In the genomic region with DNA sequence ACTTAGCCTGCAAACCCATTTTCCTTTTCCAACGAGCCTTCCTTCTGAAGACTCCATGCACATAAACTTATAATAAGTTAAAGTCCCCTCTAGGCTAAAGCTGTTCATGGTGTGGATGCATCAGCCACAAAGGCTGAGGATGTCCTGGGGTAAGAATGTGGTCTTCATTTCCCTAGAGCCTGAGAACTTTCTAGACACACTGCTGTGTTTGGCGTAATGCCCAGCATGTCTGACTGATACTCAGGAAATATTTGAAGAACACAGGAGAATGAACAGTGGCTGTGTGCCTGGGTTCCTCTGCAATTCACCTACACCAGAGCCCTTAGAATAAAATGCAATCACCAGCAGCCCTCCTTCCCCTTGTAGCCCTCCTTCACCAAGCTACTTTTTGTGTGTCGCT, we compare ENCODE assay signal across 17 mouse cellular contexts.
A peak's percentile ranks its signal among the peaks of the same experiment; 100 is the strongest.
DNase-seq lines count a peak whose midpoint lies in the region; ATAC-seq lines count a peak whose summit lies in the region.
"Had no signal": no experiment of that assay in that cellular context is flagged by ENCODE, and none has a peak within 500 bp of the region (broad histone marks: within the 10 kb centered on the region; RNA-seq: fewer than 3 reads in every experiment).

No protein-coding gene starts in this region.

- peaks cover 11% of the 10 kb centered on the region; the same call in 1 of the 2 replicates for H3K4me1 ChIP-seq in embryonic facial prominence, embryonic 14.5 days (ENCODE audit: control insufficient read depth, insufficient read depth, low read length)
- H3K4me1 ChIP-seq in embryonic facial prominence, embryonic 10.5 days = peaks cover 9% of the 10 kb centered on the region
- H3K4me1 ChIP-seq: neural tube, embryonic 12.5 days had no signal

- H3K9me3 ChIP-seq in embryonic facial prominence, embryonic 14.5 days (ENCODE audit: control insufficient read depth, low read length) = no peaks in the 10 kb centered on the region
- no peaks in the 10 kb centered on the region for H3K9me3 ChIP-seq in embryonic facial prominence, embryonic 10.5 days

- no peaks in the 10 kb centered on the region for H3K36me3 ChIP-seq in embryonic facial prominence, embryonic 14.5 days (ENCODE audit: control insufficient read depth, insufficient read depth, low read length)
- no peaks in the 10 kb centered on the region for H3K36me3 ChIP-seq in embryonic facial prominence, embryonic 10.5 days (replicated peaks)
- H3K36me3 ChIP-seq: heart, embryonic 13.5 days; neural tube, embryonic 12.5 days had no signal

- 62% methylated on average over 3 of the region's 3 CpGs for WGBS in embryonic facial prominence, embryonic 14.5 days
- 86% methylated on average over 3 of the region's 3 CpGs for WGBS in embryonic facial prominence, embryonic 10.5 days

- no peak overlapping the region for H3K27ac ChIP-seq in embryonic facial prominence, embryonic 14.5 days (replicated peaks; ENCODE audit: low read depth, low read length)
- H3K27ac ChIP-seq in embryonic facial prominence, embryonic 10.5 days (replicated peaks) = no peak overlapping the region
- H3K27ac ChIP-seq: heart, embryonic 13.5 days; left cerebral cortex, adult 2 months; neural tube, embryonic 12.5 days had no signal

- H3K27me3 ChIP-seq in embryonic facial prominence, embryonic 14.5 days (replicated peaks; ENCODE audit: control insufficient read depth, insufficient read depth, low read length) = no peaks in the 10 kb centered on the region
- H3K27me3 ChIP-seq in embryonic facial prominence, embryonic 10.5 days (replicated peaks; ENCODE audit: low read depth, poor library complexity, severe bottlenecking) = no peaks in the 10 kb centered on the region
- H3K27me3 ChIP-seq: heart, embryonic 13.5 days; neural tube, embryonic 12.5 days had no signal

- no peak overlapping the region for H3K4me3 ChIP-seq in embryonic facial prominence, embryonic 14.5 days (ENCODE audit: low read depth, low read length)
- no peak overlapping the region for H3K4me3 ChIP-seq in embryonic facial prominence, embryonic 10.5 days
- H3K4me3 ChIP-seq: heart, embryonic 13.5 days; layer of hippocampus, adult 2 months; left cerebral cortex, adult 2 months; neural tube, embryonic 12.5 days had no signal

- no peak overlapping the region for H3K4me2 ChIP-seq in embryonic facial prominence, embryonic 14.5 days (ENCODE audit: low read depth, low read length)
- H3K4me2 ChIP-seq: heart, embryonic 13.5 days; neural tube, embryonic 12.5 days had no signal

- DNase-seq in embryonic facial prominence, embryonic 14.5 days (ENCODE audit: low spot score) = peak; percentile 77
- no peak for DNase-seq in embryonic facial prominence, embryonic 10.5 days (ENCODE audit: low spot score)
- peak; percentile 7 for DNase-seq in kidney, adult 18-20 months
- DNase-seq in kidney, adult 11 months = no peak
- peak; percentile 19 for DNase-seq in right cerebral cortex, postnatal 4 days
- no peak for DNase-seq in right cerebral cortex, postnatal 10 days (ENCODE audit: low spot score in 2 of 2)
- no peak for DNase-seq in thymus, adult 18-20 months
- no peak for DNase-seq in lung, postnatal 36 days
- DNase-seq: adrenal gland, postnatal 10 days; gastrocnemius, postnatal 36 days; liver; lung, adult 2 months had no signal

- no peak overlapping the region for H3K9ac ChIP-seq in embryonic facial prominence, embryonic 14.5 days (ENCODE audit: low read depth, low read length)
- H3K9ac ChIP-seq: heart, embryonic 13.5 days; neural tube, embryonic 12.5 days had no signal

- no peak for ATAC-seq in embryonic facial prominence, embryonic 14.5 days (ENCODE audit: low read depth)
- ATAC-seq: inflammation-experienced regulatory T-cells, adult 6 months had no signal

Comparison
In these comparisons a context has a peak if more than half of its experiments do, and no peak if none do; other contexts are left out.
1. DNase-seq: peak in embryonic facial prominence, embryonic 14.5 days (single experiment), kidney, adult 18-20 months (single experiment) and right cerebral cortex, postnatal 4 days (single experiment); none in embryonic facial prominence, embryonic 10.5 days (single experiment), kidney, adult 11 months (single experiment), right cerebral cortex, postnatal 10 days (0 of 2), thymus, adult 18-20 months (0 of 2) and lung, postnatal 36 days (single experiment).